Mouse (Mus musculus): ENCODE measurements around the gene Tmem147. TPM values are rescaled to one million over a fixed set of nuclear protein-coding genes. Genes with fewer than 3 reads are reported as not detected.

Gene Tmem147
- polyA plus RNA-seq, 1 experiment from 2014 or later = 254 TPM

- peak; percentile 93 for ATAC-seq
- Histone ChIP-seq H3K27me3 (ENCODE audit: control insufficient read depth, insufficient read depth, low read depth, low read length) (peaks cover 22% of the 10 kb centered on the region), H3K27ac (ENCODE audit: low read length) (no peak overlapping the region), H3K9ac (ENCODE audit: low read depth, low read length) (peak overlapping the region; percentile 56; the same call in 1 of the 2 replicates), H3K36me3 (ENCODE audit: control insufficient read depth, insufficient read depth, low read length) (no peaks in the 10 kb centered on the region), H3K9me3 (replicated peaks; ENCODE audit: control insufficient read depth, low read length, poor library complexity, severe bottlenecking) (no peaks in the 10 kb centered on the region), H3K4me3 (ENCODE audit: low read depth, low read length) (peak overlapping the region; percentile 38), H3K4me2 (ENCODE audit: low read length) (peak overlapping the region; percentile 55), H3K4me1 (ENCODE audit: control insufficient read depth, insufficient read depth, low read length) (peaks cover 7% of the 10 kb centered on the region; the same call in 1 of the 2 replicates)
- 3% methylated on average over 43 of the region's 43 CpGs for WGBS
Measured at GRCm38 (mm10) chr7:30717006-30717715, 12.2 kb downstream of the Tmem147 start.

DNA sequence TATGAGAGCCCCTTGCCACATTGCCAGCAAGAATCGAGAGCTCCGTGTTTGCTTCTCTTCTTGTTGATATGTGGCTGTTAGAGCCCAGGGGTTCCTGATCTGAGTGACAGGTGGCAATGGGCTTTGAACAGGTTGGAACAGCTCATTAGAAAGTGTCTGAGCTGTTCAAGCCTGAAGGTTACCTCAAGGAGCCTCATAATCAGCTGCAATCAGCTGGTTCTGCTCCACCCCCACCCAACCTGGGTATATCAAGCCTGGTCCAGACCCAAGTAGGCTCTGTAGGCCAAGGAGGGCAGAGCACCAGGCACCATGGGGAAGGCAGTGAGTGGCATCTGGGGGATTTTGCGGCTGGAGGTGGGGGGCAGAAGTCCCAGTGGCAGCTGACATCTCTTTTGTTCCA, 17.4 kb downstream of the Tmem147 start, which contains the start of gene Atp4a:
Gene Atp4a, plus strand, starts transcription at position 268 of the 400 bp plus-strand sequence.
- H3K9ac ChIP-seq (ENCODE audit: low read depth, low read length) = no peak within 1 kb of the TSS
- no peak within 1 kb of the TSS for H3K27ac ChIP-seq (ENCODE audit: low read length)
- peaks cover 19% of the 10 kb centered on the region for H3K27me3 ChIP-seq (ENCODE audit: control insufficient read depth, insufficient read depth, low read depth, low read length)
- H3K9me3 ChIP-seq (replicated peaks; ENCODE audit: control insufficient read depth, low read length, poor library complexity, severe bottlenecking) = no peaks in the 10 kb centered on the region
- no peaks in the 10 kb centered on the region for H3K36me3 ChIP-seq (ENCODE audit: control insufficient read depth, insufficient read depth, low read length)
- WGBS = 86% methylated on average over 3 of the region's 3 CpGs
- no peak within 1 kb of the TSS for H3K4me3 ChIP-seq (ENCODE audit: low read depth, low read length)
- ATAC-seq = no peak
- no peak within 1 kb of the TSS for H3K4me2 ChIP-seq (ENCODE audit: low read length)
- no peaks in the 10 kb centered on the region for H3K4me1 ChIP-seq (ENCODE audit: control insufficient read depth, insufficient read depth, low read length)

- no peaks in the 10 kb centered on the region for H3K9me3 ChIP-seq (replicated peaks; ENCODE audit: control insufficient read depth, low read length, poor library complexity, severe bottlenecking)
- no peak overlapping the region for H3K4me2 ChIP-seq (ENCODE audit: low read length)
- no peak overlapping the region for H3K27ac ChIP-seq (ENCODE audit: low read length)
- no peaks in the 10 kb centered on the region for H3K4me1 ChIP-seq (ENCODE audit: control insufficient read depth, insufficient read depth, low read length)
- no peaks in the 10 kb centered on the region for H3K36me3 ChIP-seq (ENCODE audit: control insufficient read depth, insufficient read depth, low read length)
- H3K27me3 ChIP-seq (ENCODE audit: control insufficient read depth, insufficient read depth, low read depth, low read length) = no peaks in the 10 kb centered on the region
- 100% methylated on average over 1 of the region's 1 CpGs for WGBS
- H3K4me3 ChIP-seq (ENCODE audit: low read depth, low read length) = no peak overlapping the region
- no peak for ATAC-seq
- no peak overlapping the region for H3K9ac ChIP-seq (ENCODE audit: low read depth, low read length)
Measured at GRCm38 (mm10) chr7:30707441-30707840, 21.9 kb downstream of the Tmem147 start.

GRCm38 (mm10) chr7:30706214-30706882, 23.0 kb downstream of the Tmem147 start:
- no peak overlapping the region for H3K4me3 ChIP-seq (ENCODE audit: low read depth, low read length)
- no peaks in the 10 kb centered on the region for H3K27me3 ChIP-seq (ENCODE audit: control insufficient read depth, insufficient read depth, low read depth, low read length)
- WGBS = 75% methylated on average over 8 of the region's 8 CpGs
- H3K4me1 ChIP-seq (ENCODE audit: control insufficient read depth, insufficient read depth, low read length) = no peaks in the 10 kb centered on the region
- H3K9ac ChIP-seq (ENCODE audit: low read depth, low read length) = no peak overlapping the region
- H3K9me3 ChIP-seq (replicated peaks; ENCODE audit: control insufficient read depth, low read length, poor library complexity, severe bottlenecking) = no peaks in the 10 kb centered on the region
- no peak overlapping the region for H3K27ac ChIP-seq (ENCODE audit: low read length)
- no peaks in the 10 kb centered on the region for H3K36me3 ChIP-seq (ENCODE audit: control insufficient read depth, insufficient read depth, low read length)
- no peak for ATAC-seq
- H3K4me2 ChIP-seq (ENCODE audit: low read length) = no peak overlapping the region

DNA sequence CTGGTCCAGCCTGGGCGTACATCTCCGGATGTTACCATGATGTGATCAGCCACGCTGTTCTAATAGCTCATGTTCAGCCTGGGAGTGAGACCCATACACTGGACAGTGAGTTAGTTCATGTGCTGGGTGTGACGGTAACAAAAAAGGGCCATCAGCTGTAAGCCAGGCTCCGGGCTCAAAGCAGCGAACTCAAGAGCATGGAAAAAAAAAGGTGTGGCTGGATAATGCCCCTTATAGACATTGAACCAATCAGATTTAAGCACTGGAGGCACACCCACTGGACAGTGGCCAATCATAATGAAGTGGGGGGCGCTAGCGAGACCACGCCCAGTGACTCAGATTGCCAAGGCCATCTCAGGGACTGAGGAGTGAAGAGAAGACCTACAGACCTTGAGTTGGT, 30.8 kb downstream of the Tmem147 start, which contains the start of gene 2200002J24Rik:
Gene 2200002J24Rik, plus strand, starts transcription at position 338 of the 400 bp plus-strand sequence.
- 36% methylated on average over 9 of the region's 9 CpGs for WGBS
- no peak within 1 kb of the TSS for H3K9ac ChIP-seq (ENCODE audit: low read depth, low read length)
- no peak for ATAC-seq
- H3K4me1 ChIP-seq (ENCODE audit: control insufficient read depth, insufficient read depth, low read length) = no peaks in the 10 kb centered on the region
- H3K9me3 ChIP-seq (replicated peaks; ENCODE audit: control insufficient read depth, low read length, poor library complexity, severe bottlenecking) = no peaks in the 10 kb centered on the region
- no peak within 1 kb of the TSS for H3K27ac ChIP-seq (ENCODE audit: low read length)
- no peak within 1 kb of the TSS for H3K4me3 ChIP-seq (ENCODE audit: low read depth, low read length)
- H3K27me3 ChIP-seq (ENCODE audit: control insufficient read depth, insufficient read depth, low read depth, low read length) = no peaks in the 10 kb centered on the region
- no peaks in the 10 kb centered on the region for H3K36me3 ChIP-seq (ENCODE audit: control insufficient read depth, insufficient read depth, low read length)
- no peak within 1 kb of the TSS for H3K4me2 ChIP-seq (ENCODE audit: low read length)

DNA sequence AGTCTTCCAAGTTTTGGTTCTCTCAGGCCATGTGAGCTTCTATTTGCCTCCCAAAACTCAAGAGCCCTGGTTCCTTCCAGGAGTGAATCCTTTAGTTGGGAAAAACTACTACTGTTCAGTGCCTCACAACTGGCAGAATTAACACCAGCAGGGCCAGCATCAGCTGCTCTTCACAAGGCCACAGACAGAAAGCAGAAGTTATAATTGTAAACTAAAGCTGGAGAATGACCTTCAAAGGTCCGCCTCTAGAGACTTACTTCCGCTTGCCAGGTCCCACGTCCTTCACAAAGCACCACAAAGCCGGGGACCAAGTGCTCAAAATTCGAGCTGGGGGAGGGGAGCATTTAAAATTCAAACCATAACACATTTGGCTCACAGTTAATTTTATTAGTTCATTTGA, 31.2 kb downstream of the Tmem147 start:
- Histone ChIP-seq H3K27ac (ENCODE audit: low read length) (no peak overlapping the region), H3K4me3 (ENCODE audit: low read depth, low read length) (no peak overlapping the region), H3K4me1 (ENCODE audit: control insufficient read depth, insufficient read depth, low read length) (no peaks in the 10 kb centered on the region), H3K9me3 (replicated peaks; ENCODE audit: control insufficient read depth, low read length, poor library complexity, severe bottlenecking) (no peaks in the 10 kb centered on the region), H3K4me2 (ENCODE audit: low read length) (no peak overlapping the region), H3K27me3 (ENCODE audit: control insufficient read depth, insufficient read depth, low read depth, low read length) (no peaks in the 10 kb centered on the region), H3K36me3 (ENCODE audit: control insufficient read depth, insufficient read depth, low read length) (no peaks in the 10 kb centered on the region), H3K9ac (ENCODE audit: low read depth, low read length) (no peak overlapping the region)
- no peak for ATAC-seq
- 68% methylated on average over 5 of the region's 5 CpGs for WGBS

- H3K27me3 ChIP-seq (ENCODE audit: control insufficient read depth, insufficient read depth, low read depth, low read length) = peaks cover 22% of the 10 kb centered on the region
- H3K4me1 ChIP-seq (ENCODE audit: control insufficient read depth, insufficient read depth, low read length) = no peaks in the 10 kb centered on the region
- H3K4me2 ChIP-seq (ENCODE audit: low read length) = no peak overlapping the region
- no peaks in the 10 kb centered on the region for H3K9me3 ChIP-seq (replicated peaks; ENCODE audit: control insufficient read depth, low read length, poor library complexity, severe bottlenecking)
- no peak overlapping the region for H3K9ac ChIP-seq (ENCODE audit: low read depth, low read length)
- no peak overlapping the region for H3K27ac ChIP-seq (ENCODE audit: low read length)
- 67% methylated on average over 6 of the region's 6 CpGs for WGBS
- no peak for ATAC-seq
- no peaks in the 10 kb centered on the region for H3K36me3 ChIP-seq (ENCODE audit: control insufficient read depth, insufficient read depth, low read length)
- H3K4me3 ChIP-seq (ENCODE audit: low read depth, low read length) = no peak overlapping the region
Measured at GRCm38 (mm10) chr7:30688325-30688724, 41.0 kb downstream of the Tmem147 start.

DNA sequence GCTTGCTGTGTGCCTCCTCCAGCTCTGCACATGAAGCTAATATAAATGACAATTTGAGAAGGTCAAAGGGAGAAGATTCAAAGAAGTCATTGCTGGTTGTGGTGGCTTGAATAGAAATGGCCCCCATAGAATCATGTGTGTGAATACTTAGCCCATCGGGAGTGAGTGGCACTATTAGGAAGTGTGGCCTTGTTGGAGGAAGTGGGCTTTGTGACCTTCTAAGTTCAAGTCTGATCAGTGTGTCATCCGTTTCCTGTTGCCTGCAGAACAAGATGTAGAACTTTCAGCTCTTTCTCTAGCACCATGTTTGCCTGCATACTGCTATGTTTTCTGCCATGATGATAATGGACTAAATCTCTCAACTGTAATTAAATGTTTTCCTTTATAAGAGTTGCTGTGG, 45.9 kb downstream of the Tmem147 start:
- Histone ChIP-seq H3K4me1 (ENCODE audit: control insufficient read depth, insufficient read depth, low read length) (no peaks in the 10 kb centered on the region), H3K27me3 (ENCODE audit: control insufficient read depth, insufficient read depth, low read depth, low read length) (peaks cover 22% of the 10 kb centered on the region), H3K9ac (ENCODE audit: low read depth, low read length) (no peak overlapping the region), H3K4me3 (ENCODE audit: low read depth, low read length) (no peak overlapping the region), H3K9me3 (replicated peaks; ENCODE audit: control insufficient read depth, low read length, poor library complexity, severe bottlenecking) (no peaks in the 10 kb centered on the region), H3K4me2 (ENCODE audit: low read length) (no peak overlapping the region), H3K27ac (ENCODE audit: low read length) (no peak overlapping the region), H3K36me3 (ENCODE audit: control insufficient read depth, insufficient read depth, low read length) (no peaks in the 10 kb centered on the region)
- ATAC-seq = no peak
- 84% methylated on average over 2 of the region's 2 CpGs for whole genome bisulfite sequencing

DNA sequence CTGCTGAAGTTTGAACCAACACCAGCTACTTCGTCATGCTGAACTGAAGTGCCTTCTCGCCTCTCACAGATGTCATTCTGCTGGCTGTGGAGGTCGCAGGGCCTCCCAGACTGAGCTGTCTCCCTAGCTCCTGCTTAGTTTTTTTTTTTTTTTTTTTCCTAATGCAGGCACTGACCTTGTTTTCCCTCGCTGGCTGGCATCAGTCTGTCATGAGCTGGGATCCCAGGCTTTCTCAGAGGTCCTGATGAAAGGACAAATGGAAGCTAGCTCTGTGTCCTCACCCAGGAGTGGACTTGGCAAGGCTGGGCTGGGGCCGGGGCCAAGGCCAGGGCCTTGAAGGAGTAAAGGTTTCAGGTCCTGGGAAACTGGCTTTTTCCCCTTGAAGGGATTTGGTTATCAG, 47.4 kb downstream of the Tmem147 start:
- Histone ChIP-seq H3K27ac (ENCODE audit: low read length) (no peak overlapping the region), H3K9me3 (replicated peaks; ENCODE audit: control insufficient read depth, low read length, poor library complexity, severe bottlenecking) (no peaks in the 10 kb centered on the region), H3K9ac (ENCODE audit: low read depth, low read length) (no peak overlapping the region), H3K36me3 (ENCODE audit: control insufficient read depth, insufficient read depth, low read length) (no peaks in the 10 kb centered on the region), H3K27me3 (ENCODE audit: control insufficient read depth, insufficient read depth, low read depth, low read length) (0 out of 2 replicates have a peak, but pooled peaks cover 8% of the 10 kb centered on the region), H3K4me2 (ENCODE audit: low read length) (no peak overlapping the region), H3K4me3 (ENCODE audit: low read depth, low read length) (no peak overlapping the region), H3K4me1 (ENCODE audit: control insufficient read depth, insufficient read depth, low read length) (no peaks in the 10 kb centered on the region)
- 67% methylated on average over 5 of the region's 5 CpGs for WGBS
- ATAC-seq = no peak

Measured in midbrain, embryonic 16.5 days (tissue).